Mouse (Mus musculus) liver, embryonic 14.5 days (tissue): ENCODE measurements around the gene Ptprn2.

Source experiments
- CTCF ChIP-seq: IDR thresholded peaks from 2 replicates; pipeline ENCODE4 v1.5.1; 2016; ENCODE audit warnings: antibody characterized with exemption, low read depth, control low read depth
- EP300 ChIP-seq: IDR thresholded peaks from 2 replicates; pipeline ENCODE4 v1.6.1; 2016; ENCODE audit warnings: antibody characterized with exemption, low read depth

GRCm38 (mm10) chr12:116567170-116567569 lies 81.7 kb downstream of the Ptprn2 start:
- TF ChIP-seq CTCF (no peak), EP300 (no peak)
